Mouse (Mus musculus): ENCODE data around the gene Tiam1. TPM values are rescaled to one million over a fixed set of nuclear protein-coding genes. Genes with fewer than 3 reads are reported as not detected.

Tiam1 gene
- polyA plus RNA-seq, 1 experiment from 2014 or later, result 19.4 TPM

DNA sequence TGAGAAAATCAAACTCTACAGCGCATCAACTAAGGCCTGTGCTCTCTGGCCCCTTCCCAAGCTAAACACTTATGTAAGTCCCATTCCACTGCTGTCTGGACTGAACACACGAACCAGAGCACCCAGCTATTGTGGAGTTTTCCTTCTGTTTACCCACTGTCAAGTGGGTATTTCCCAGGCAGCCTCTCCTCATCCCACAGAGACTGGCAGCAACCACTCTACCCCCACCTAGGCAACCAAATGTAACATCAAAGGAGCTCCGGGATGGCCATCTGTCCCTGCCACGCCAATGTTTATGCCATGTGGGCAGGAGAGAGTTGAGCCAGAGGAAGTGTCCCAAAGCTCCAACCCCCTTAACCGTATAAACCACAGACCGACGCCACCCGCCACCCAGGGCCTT, 192.8 kb downstream of the Tiam1 start:
- DNase-seq (ENCODE audit: low spot score), result no peak
- peak overlapping the region; percentile 6; the same call in 1 of the 2 replicates for H3K27ac ChIP-seq
- 85% methylated on average over 8 of the region's 8 CpGs for WGBS
- no peaks in the 10 kb centered on the region for H3K9me3 ChIP-seq
- peaks cover 27% of the 10 kb centered on the region; the same call in 1 of the 2 replicates for H3K36me3 ChIP-seq
- no peaks in the 10 kb centered on the region for H3K27me3 ChIP-seq (ENCODE audit: insufficient read depth, poor library complexity, severe bottlenecking)
- H3K4me1 ChIP-seq (replicated peaks), result peaks cover 36% of the 10 kb centered on the region
- no peak overlapping the region for H3K4me3 ChIP-seq

DNA sequence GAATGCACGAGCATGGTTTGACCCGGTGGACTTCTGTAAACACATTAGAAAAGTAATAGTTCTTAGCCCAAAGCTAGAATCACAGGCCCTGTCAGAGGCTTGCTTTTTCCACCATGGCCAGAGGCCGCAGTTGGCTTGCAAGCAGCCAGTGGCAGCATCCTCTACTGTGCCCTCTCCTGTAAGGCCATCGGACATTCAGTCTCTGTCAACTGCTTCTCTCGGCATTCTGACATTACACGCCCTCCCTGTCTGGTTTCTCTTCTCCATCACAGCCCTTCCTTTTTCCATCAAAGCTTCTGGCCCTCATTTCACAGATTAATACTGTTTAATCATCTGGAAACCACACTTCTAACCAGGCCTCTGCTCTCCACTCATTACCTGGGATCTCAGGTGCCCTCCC, 193.3 kb downstream of the Tiam1 start:
- WGBS, result 85% methylated on average over 6 of the region's 6 CpGs
- no peak for DNase-seq (ENCODE audit: low spot score)
- Histone ChIP-seq H3K4me1 (replicated peaks) (peaks cover 41% of the 10 kb centered on the region), H3K27me3 (ENCODE audit: insufficient read depth, poor library complexity, severe bottlenecking) (no peaks in the 10 kb centered on the region), H3K36me3 (peaks cover 23% of the 10 kb centered on the region; the same call in 1 of the 2 replicates), H3K27ac (peak overlapping the region; percentile 6; the same call in 1 of the 2 replicates), H3K4me3 (no peak overlapping the region), H3K9me3 (no peaks in the 10 kb centered on the region)

DNA sequence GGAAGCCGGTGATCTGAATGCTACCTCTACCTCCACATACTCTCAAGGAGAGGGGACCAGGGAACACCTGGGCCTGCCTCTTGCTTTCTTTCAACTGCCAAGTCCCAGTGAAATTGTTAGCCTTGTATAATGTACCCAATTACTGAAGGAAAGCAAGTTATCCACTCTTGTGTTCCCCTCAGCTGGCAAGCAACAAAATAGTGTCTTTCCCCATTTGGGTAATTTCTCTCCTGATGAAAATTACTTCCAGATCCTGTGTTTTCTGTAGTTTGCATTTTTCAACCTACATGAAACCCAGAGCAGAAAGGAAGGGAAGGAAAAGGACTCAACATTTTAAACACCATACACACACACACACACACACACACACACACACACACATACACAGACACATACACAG, 195.5 kb downstream of the Tiam1 start:
- H3K27me3 ChIP-seq (ENCODE audit: insufficient read depth, poor library complexity, severe bottlenecking), result no peaks in the 10 kb centered on the region
- 95% methylated on average over 1 of the region's 1 CpGs for WGBS
- H3K4me3 ChIP-seq, result no peak overlapping the region
- DNase-seq (ENCODE audit: low spot score), result no peak
- H3K9me3 ChIP-seq, result no peaks in the 10 kb centered on the region
- H3K4me1 ChIP-seq (replicated peaks), result peaks cover 50% of the 10 kb centered on the region
- H3K27ac ChIP-seq, result no peak overlapping the region
- H3K36me3 ChIP-seq, result peaks cover 11% of the 10 kb centered on the region; the same call in 1 of the 2 replicates

DNA sequence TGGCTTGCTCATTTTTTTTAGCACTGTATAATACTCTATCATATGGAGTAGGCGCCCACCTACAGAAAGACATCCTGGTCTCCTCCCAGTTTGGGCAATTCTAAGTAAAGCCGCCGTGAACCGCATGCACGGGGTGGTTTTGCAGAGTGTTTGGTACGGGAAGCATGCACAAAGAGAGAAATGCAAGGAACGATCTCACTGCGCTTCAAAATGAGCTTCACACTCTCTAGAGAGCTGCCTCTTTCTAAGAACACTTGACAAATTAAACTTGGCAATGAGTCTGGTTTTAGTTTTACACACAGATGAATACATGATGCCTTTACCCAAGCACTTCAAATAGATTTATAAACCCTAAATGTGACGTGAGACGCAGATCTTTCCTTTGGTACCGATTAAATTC, 196.8 kb downstream of the Tiam1 start:
- H3K27ac ChIP-seq, result no peak overlapping the region
- H3K9me3 ChIP-seq, result no peaks in the 10 kb centered on the region
- no peak overlapping the region for H3K4me3 ChIP-seq
- no peak for DNase-seq (ENCODE audit: low spot score)
- no peaks in the 10 kb centered on the region for H3K36me3 ChIP-seq
- H3K27me3 ChIP-seq (ENCODE audit: insufficient read depth, poor library complexity, severe bottlenecking), result no peaks in the 10 kb centered on the region
- WGBS, result 93% methylated on average over 11 of the region's 11 CpGs
- H3K4me1 ChIP-seq (replicated peaks), result peaks cover 63% of the 10 kb centered on the region

DNA sequence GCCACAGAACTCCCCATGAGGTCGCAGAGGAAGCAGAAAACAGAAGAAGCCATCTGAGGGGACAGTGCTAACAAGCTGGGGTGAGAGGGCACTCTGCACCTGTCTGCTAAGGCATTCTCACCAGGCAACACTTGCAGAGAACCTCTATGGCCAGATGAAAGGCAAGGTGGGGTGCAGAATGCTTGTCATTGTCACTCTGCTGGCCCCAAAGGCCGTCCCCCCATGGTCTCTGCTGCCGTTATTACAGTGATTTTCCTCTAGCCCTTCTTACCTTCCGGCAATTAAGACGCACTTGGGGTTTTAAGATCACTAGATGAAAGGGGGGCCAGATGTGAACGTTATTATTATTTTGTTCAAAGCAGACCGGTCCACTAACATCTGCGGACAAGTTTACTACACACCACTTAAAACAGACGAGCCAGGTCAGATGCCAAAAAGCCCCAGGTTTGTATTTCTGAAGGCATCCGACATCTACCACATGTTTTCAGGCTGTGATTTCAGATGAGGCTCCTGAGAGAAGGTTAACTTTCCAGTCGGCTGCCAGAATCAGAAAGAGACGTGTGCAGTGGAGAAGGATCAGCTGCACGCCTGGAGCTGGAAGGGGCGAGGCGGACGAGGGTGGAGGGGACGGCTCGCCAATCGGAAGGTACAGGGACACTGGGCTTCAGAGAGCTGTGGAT, 198.8 kb downstream of the Tiam1 start:
- H3K36me3 ChIP-seq, result peaks cover 4% of the 10 kb centered on the region; the same call in 1 of the 2 replicates
- WGBS, result 35% methylated on average over 19 of the region's 19 CpGs
- H3K9me3 ChIP-seq, result peaks cover 9% of the 10 kb centered on the region
- peak; percentile 30 for DNase-seq (ENCODE audit: low spot score)
- peaks cover 57% of the 10 kb centered on the region for H3K4me1 ChIP-seq (replicated peaks)
- peak overlapping the region; percentile 86 for H3K27ac ChIP-seq
- no peaks in the 10 kb centered on the region for H3K27me3 ChIP-seq (ENCODE audit: insufficient read depth, poor library complexity, severe bottlenecking)
- H3K4me3 ChIP-seq, result peak overlapping the region; percentile 10; the same call in 1 of the 2 replicates

DNA sequence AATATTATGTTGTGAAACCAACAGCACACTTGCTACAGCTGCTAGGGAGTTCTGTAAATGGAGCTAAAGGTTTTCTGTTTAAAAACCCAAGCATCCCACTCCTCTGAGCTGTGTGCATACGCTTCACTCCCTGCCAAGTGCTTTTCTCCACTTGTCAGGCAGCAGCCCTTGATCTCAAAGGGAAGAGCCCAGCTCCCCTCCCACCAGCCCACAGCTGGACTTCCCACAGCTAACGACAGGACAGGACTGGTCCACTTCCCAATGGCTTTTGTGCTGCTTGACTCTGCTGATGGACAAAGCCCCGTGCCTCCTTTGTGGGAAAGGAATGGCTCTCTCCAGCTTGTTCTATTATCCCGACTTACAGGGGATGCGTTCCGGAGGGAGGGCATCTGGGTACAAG, 199.5 kb downstream of the Tiam1 start:
- peak; percentile 81 for DNase-seq (ENCODE audit: low spot score)
- H3K4me1 ChIP-seq (replicated peaks), result peaks cover 53% of the 10 kb centered on the region
- H3K36me3 ChIP-seq, result peaks cover 4% of the 10 kb centered on the region; the same call in 1 of the 2 replicates
- peak overlapping the region; percentile 10 for H3K4me3 ChIP-seq
- 11% methylated on average over 6 of the region's 6 CpGs for WGBS
- peak overlapping the region; percentile 86 for H3K27ac ChIP-seq
- peaks cover 9% of the 10 kb centered on the region for H3K9me3 ChIP-seq
- H3K27me3 ChIP-seq (ENCODE audit: insufficient read depth, poor library complexity, severe bottlenecking), result no peaks in the 10 kb centered on the region

DNA sequence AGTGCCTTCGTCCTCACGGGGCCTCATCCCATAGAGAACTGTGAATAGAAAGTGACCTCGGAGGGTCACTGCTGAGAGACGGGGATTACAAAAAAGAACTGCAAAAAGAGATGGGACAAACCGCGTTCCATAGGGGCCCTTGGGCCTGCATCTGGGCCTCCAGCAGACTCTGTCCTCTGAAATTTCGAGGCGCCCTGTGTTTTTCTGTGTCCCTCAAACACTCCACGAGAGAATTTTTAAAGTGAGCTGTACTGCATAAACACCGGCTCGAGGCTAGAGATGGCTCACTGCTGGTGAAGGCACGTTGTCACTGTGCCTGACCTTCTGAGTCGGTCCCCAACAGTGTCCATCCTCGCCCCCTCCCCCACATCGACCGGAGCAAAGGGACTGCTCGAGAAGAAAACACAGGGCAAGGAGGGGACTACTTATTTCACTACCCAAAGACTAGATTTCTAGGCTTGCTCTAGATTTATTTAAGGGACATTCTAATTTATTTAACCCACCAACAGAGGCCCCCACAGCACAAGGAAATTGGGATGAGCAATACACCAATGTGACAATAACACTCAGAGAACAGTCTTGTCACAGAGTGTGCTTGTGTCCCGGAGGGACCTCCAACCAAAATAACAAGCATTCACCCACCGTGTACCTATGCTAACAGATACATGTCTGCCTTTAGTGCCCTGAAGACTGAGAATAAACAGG, 200.2 kb downstream of the Tiam1 start:
- DNase-seq (ENCODE audit: low spot score), result peak; percentile 51
- H3K27me3 ChIP-seq (ENCODE audit: insufficient read depth, poor library complexity, severe bottlenecking), result no peaks in the 10 kb centered on the region
- peak overlapping the region; percentile 86 for H3K27ac ChIP-seq
- H3K36me3 ChIP-seq, result peaks cover 4% of the 10 kb centered on the region; the same call in 1 of the 2 replicates
- peaks cover 57% of the 10 kb centered on the region for H3K4me1 ChIP-seq (replicated peaks)
- peak overlapping the region; percentile 10 for H3K4me3 ChIP-seq
- 7% methylated on average over 19 of the region's 19 CpGs for WGBS
- H3K9me3 ChIP-seq, result peaks cover 9% of the 10 kb centered on the region

DNA sequence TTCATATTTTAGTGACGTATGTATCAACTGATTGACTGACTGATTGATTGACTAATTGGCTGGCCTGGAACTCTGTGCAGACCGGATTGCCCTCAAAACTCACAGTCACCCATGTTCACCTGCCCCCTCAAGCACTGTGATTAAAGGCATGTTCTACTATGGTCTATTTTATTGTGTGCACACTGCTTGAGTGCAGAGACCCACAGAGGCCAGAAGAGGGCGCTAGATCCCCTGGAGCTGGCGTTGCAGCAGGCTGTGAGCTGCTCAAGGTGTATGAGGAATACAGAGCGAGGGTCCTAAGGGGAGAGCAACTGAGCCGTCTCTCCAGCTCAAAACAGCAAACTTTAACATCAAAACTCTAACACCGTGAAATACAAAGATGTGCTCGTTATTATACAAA, 202.9 kb downstream of the Tiam1 start:
- H3K4me3 ChIP-seq, result no peak overlapping the region
- 87% methylated on average over 8 of the region's 8 CpGs for WGBS
- no peak for DNase-seq (ENCODE audit: low spot score)
- peaks cover 9% of the 10 kb centered on the region for H3K9me3 ChIP-seq
- H3K4me1 ChIP-seq (replicated peaks), result peaks cover 57% of the 10 kb centered on the region
- peaks cover 4% of the 10 kb centered on the region; the same call in 1 of the 2 replicates for H3K36me3 ChIP-seq
- no peak overlapping the region for H3K27ac ChIP-seq
- no peaks in the 10 kb centered on the region for H3K27me3 ChIP-seq (ENCODE audit: insufficient read depth, poor library complexity, severe bottlenecking)

DNA sequence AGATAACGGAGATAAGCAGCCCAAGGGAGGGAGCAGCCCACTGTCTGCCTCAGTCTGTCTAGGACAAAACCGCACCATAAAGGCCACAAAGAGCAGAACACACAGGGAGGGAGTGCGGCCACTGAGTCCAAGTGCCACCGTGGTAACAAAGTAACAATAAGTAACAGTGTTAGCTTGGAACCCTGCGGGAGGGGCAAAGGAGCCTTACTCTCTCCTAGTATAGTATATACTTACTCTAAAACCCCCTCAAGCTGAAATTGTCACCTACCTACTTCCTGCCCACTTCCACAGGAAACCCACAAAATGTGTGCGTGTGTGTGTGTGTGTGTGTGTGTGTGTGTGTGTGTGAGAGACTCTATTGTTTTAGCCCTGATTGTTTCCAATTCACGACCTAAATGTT, 205.3 kb downstream of the Tiam1 start:
- 38% methylated on average over 7 of the region's 7 CpGs for WGBS
- Histone ChIP-seq H3K27me3 (ENCODE audit: insufficient read depth, poor library complexity, severe bottlenecking) (no peaks in the 10 kb centered on the region), H3K4me1 (replicated peaks) (peaks cover 45% of the 10 kb centered on the region), H3K36me3 (peaks cover 4% of the 10 kb centered on the region; the same call in 1 of the 2 replicates), H3K27ac (peak overlapping the region; percentile 18; the same call in 1 of the 2 replicates), H3K4me3 (no peak overlapping the region), H3K9me3 (peaks cover 9% of the 10 kb centered on the region)
- DNase-seq (ENCODE audit: low spot score), result no peak

DNA sequence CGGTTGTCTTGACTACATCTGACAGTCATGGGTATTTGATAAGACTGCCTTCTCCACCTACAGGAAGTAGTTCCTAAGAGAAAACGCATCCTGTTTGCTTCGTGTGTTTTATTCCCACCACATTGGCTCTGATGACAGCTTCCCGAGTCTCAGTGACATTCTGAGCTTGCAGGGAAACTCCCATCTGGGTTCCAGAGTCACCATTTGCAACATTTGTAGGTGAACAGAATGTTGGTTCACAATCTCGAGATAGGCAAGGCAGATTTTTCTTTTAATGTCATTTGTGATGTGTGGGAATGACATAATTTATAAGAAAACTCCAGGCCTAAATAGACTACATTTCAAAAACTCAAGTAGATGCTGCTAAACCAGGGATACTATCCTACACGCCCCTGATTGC, 207.0 kb downstream of the Tiam1 start:
- Histone ChIP-seq H3K4me1 (replicated peaks) (peaks cover 28% of the 10 kb centered on the region), H3K27ac (no peak overlapping the region), H3K4me3 (no peak overlapping the region), H3K9me3 (peaks cover 9% of the 10 kb centered on the region), H3K36me3 (peaks cover 4% of the 10 kb centered on the region; the same call in 1 of the 2 replicates), H3K27me3 (ENCODE audit: insufficient read depth, poor library complexity, severe bottlenecking) (no peaks in the 10 kb centered on the region)
- no peak for DNase-seq (ENCODE audit: low spot score)
- 84% methylated on average over 6 of the region's 6 CpGs for WGBS

DNA sequence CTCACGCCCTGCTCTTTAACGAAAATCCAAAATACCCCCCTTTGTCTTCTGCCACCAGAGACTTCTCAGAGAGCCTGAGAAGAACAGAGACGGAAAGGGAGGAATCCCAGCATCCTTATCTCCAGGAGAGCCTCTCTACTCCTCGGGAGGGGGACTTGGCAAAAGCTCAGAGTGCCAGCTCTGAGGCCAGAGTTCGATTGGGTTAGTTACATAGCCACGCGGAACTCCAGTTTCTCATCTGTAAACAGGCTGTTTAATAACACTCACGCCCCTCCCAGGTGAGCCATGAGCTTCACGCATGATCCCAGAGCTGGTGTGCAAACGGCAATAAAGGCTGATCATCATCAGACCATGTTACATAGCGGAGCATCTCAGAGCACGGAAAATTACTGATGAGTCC, 208.2 kb downstream of the Tiam1 start:
- H3K4me3 ChIP-seq, result no peak overlapping the region
- H3K36me3 ChIP-seq, result no peaks in the 10 kb centered on the region
- H3K4me1 ChIP-seq (replicated peaks), result peaks cover 25% of the 10 kb centered on the region
- H3K27ac ChIP-seq, result no peak overlapping the region
- H3K27me3 ChIP-seq (ENCODE audit: insufficient read depth, poor library complexity, severe bottlenecking), result no peaks in the 10 kb centered on the region
- 89% methylated on average over 12 of the region's 12 CpGs for WGBS
- no peak for DNase-seq (ENCODE audit: low spot score)
- no peaks in the 10 kb centered on the region for H3K9me3 ChIP-seq

DNA sequence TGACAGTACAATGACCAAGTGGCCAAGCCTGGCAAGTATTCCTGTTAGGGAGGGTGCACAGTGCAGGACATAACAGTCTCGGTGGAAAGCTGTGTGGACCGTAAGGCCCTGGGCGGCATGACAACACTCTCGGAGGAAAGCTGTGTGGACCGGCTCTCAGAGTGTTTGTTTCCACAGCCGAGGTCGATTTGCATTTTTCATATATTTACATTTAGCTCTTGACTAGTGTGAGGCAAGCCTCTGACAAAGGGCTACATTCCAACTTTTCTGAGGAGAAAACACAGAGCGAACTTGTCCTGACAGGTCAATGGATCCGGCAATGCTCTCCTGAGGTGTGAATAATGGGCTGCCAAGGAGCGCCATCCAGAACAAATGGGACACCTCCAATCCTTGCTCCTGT, 209.0 kb downstream of the Tiam1 start:
- Histone ChIP-seq H3K27me3 (ENCODE audit: insufficient read depth, poor library complexity, severe bottlenecking) (no peaks in the 10 kb centered on the region), H3K4me1 (replicated peaks) (peaks cover 25% of the 10 kb centered on the region), H3K27ac (no peak overlapping the region), H3K4me3 (no peak overlapping the region), H3K9me3 (no peaks in the 10 kb centered on the region), H3K36me3 (no peaks in the 10 kb centered on the region)
- DNase-seq (ENCODE audit: low spot score), result no peak
- WGBS, result 76% methylated on average over 10 of the region's 10 CpGs

DNA sequence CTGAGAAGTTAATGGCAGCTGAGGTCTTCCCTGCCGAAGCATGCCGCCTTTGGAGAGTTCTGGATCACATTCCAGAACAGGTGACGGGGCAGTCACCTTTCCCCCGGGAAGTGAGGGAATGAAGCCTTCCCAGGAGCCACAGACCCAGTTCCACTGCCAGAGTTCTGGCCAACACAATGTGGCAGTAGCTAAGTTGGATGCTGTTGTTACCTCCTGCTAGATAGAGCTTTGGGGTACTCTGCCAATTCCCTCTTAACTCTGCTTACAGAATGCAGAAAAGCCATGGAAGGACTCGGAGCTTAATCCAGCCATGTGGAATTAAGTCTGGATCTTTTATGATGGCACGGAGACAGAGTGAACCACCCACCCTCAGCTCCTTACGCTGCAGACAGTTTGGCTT, 209.6 kb downstream of the Tiam1 start:
- peaks cover 22% of the 10 kb centered on the region for H3K4me1 ChIP-seq (replicated peaks)
- 84% methylated on average over 7 of the region's 7 CpGs for WGBS
- DNase-seq (ENCODE audit: low spot score), result no peak
- no peaks in the 10 kb centered on the region for H3K9me3 ChIP-seq
- no peak overlapping the region for H3K27ac ChIP-seq
- no peaks in the 10 kb centered on the region for H3K27me3 ChIP-seq (ENCODE audit: insufficient read depth, poor library complexity, severe bottlenecking)
- H3K36me3 ChIP-seq, result no peaks in the 10 kb centered on the region
- no peak overlapping the region for H3K4me3 ChIP-seq
